Mouse (Mus musculus): ENCODE data around the gene Prss16. TPM values are rescaled to one million over a fixed set of nuclear protein-coding genes. Genes with fewer than 3 reads are reported as not detected.

Prss16 gene
- polyA plus RNA-seq, 1 experiment, result 0.15 TPM

GRCm38 (mm10) chr13:22007121-22007510, 2.4 kb downstream of the Prss16 start:
- no peak for DNase-seq (ENCODE audit: low read depth)

GRCm38 (mm10) chr13:22006334-22007120, 3.0 kb downstream of the Prss16 start:
- DNase-seq (ENCODE audit: low read depth), result no peak

GRCm38 (mm10) chr13:22005605-22006333, 3.8 kb downstream of the Prss16 start:
- DNase-seq (ENCODE audit: low read depth), result no peak

- no peak for DNase-seq (ENCODE audit: low read depth)
These were observed 7.7 kb downstream of the Prss16 start for GRCm38 (mm10) chr13:22001823-22002222.

- no peak for DNase-seq (ENCODE audit: low read depth)
These were observed 8.2 kb downstream of the Prss16 start for GRCm38 (mm10) chr13:22001346-22001745.

GRCm38 (mm10) chr13:21999147-21999546, 10.4 kb downstream of the Prss16 start:
- no peak for DNase-seq (ENCODE audit: low read depth)

- no peak for DNase-seq (ENCODE audit: low read depth)
These were observed 11.1 kb downstream of the Prss16 start for GRCm38 (mm10) chr13:21998412-21998811.

GRCm38 (mm10) chr13:21997821-21998220, 11.7 kb downstream of the Prss16 start:
- DNase-seq (ENCODE audit: low read depth), result no peak

GRCm38 (mm10) chr13:21997201-21997820, 12.2 kb downstream of the Prss16 start:
- DNase-seq (ENCODE audit: low read depth), result no peak

GRCm38 (mm10) chr13:21996840-21997185, 12.7 kb downstream of the Prss16 start:
- no peak for DNase-seq (ENCODE audit: low read depth)

- DNase-seq (ENCODE audit: low read depth), result no peak
These were observed 13.3 kb downstream of the Prss16 start for GRCm38 (mm10) chr13:21996101-21996839.

GRCm38 (mm10) chr13:21995331-21995914, 14.1 kb downstream of the Prss16 start:
- DNase-seq (ENCODE audit: low read depth), result no peak

GRCm38 (mm10) chr13:21994896-21995295, 14.6 kb downstream of the Prss16 start:
- DNase-seq (ENCODE audit: low read depth), result no peak

GRCm38 (mm10) chr13:21993957-21994738, 15.4 kb downstream of the Prss16 start:
- no peak for DNase-seq (ENCODE audit: low read depth)

- no peak for DNase-seq (ENCODE audit: low read depth)
These were observed 17.0 kb downstream of the Prss16 start for GRCm38 (mm10) chr13:21992550-21992949.

GRCm38 (mm10) chr13:21984486-21984885, 25.1 kb downstream of the Prss16 start:
- no peak for DNase-seq (ENCODE audit: low read depth)

- no peak for DNase-seq (ENCODE audit: low read depth)
These were observed 27.7 kb downstream of the Prss16 start for GRCm38 (mm10) chr13:21981803-21982193.

- DNase-seq (ENCODE audit: low read depth), result no peak
These were observed 28.4 kb downstream of the Prss16 start, which contains the start of gene Pom121l2 for GRCm38 (mm10) chr13:21980981-21981802. Gene Pom121l2, plus strand, starts transcription at chr13:21981194.

- DNase-seq (ENCODE audit: low read depth), result no peak
These were observed 34.6 kb downstream of the Prss16 start for GRCm38 (mm10) chr13:21974726-21975473.
